Mouse (Mus musculus): Measurements from ENCODE around the gene Usp45.

DNA sequence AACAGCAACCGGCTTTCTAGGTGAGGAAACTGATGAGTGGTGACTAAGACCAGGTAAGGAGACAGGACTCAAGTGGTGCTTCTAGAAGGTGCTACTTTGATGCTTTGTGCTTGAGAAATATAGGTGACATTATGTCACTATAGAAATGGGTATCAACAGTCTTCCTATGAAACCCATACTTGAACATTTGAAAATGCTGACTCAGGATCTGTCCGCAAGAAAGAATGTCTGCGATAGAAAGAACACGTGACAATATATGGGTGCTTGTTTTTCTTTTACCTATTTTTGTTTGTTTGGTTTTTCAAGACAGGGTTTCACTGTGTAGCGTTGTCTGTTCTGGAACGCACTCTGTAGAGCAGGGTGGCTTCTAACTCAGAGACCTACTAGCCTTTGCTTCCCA, 45.7 kb downstream of the Usp45 start:
- no peak for TF ChIP-seq CTCF (IDR thresholded peaks at IDR 0.05; ENCODE audit: borderline replicate concordance, insufficient read depth, low read length)
- TF ChIP-seq POLR2A (IDR thresholded peaks at IDR 0.05; ENCODE audit: low read depth, low read length): no peak
